Mouse (Mus musculus): Measurements from ENCODE around the gene Acot4. TPM values are rescaled to one million over a fixed set of nuclear protein-coding genes. Genes with fewer than 3 reads are reported as not detected.

The Acot4 gene
- 0.34 TPM for polyA plus RNA-seq (2014; fragmentation: Illumina TruSeq; extraction: RNeasy Lipid Tissue Mini Kit (QIAGEN cat#74804))

DNA sequence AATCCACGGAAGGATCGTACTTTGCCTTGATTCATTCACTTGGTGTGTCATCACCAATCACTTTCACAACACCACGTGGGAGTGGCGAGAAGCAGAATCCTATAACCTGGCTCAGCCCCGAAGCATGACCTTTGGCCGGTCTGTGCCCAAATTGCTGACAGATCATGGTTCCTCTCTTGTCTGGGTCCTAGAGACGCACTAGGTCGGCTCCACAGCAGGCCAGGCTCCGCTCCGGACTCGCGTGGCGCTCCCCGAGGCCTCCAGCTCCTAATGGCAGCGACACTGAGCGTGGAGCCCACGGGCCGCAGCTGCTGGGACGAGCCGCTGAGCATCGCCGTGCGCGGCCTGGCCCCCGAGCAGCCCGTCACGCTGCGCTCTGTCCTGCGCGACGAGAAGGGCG lies at the start of gene Acot4:
Acot4 (plus strand) TSS at position 139 of the 400 bp plus-strand sequence.

DNA sequence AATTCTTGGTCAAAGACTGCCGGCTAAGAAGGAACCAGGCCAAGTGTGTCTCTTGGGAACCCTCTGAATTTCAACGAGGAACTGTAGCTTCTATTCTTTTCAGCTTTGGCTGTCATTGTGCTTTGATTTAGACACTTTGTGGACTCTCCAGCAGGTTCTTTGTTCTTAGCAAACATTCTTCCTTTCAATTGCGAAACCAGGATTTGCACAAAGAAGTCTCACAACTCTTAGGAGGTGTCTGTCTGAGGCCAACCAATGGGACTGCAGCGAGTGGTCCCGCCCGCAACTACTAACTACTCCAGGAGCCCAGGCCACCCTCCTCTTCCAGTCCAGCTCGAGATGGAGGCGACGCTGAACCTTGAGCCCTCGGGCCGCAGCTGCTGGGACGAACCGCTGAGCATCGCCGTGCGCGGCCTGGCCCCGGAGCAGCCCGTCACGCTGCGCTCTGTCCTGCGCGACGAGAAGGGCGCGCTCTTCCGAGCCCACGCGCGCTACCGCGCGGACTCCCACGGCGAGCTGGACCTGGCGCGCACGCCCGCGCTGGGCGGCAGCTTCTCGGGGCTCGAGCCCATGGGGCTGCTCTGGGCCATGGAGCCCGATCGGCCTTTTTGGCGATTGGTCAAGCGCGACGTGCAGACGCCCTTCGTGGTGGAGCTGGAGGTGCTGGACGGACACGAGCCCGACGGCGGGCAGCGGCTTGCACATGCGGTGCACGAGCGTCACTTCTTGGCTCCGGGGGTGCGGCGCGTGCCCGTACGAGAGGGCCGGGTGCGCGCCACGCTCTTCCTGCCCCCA lies 28.8 kb upstream of the Acot4 start, which contains the start of gene Acot1:
Acot1 (plus strand) TSS at position 320 of the 795 bp plus-strand sequence.

GRCm38 (mm10) chr12:84038691-84039111 lies 522 bp downstream of the Acot4 start, which contains the start of gene Gm49366:
Gene Gm49366 (plus strand): TSS chr12:84038935.

DNA sequence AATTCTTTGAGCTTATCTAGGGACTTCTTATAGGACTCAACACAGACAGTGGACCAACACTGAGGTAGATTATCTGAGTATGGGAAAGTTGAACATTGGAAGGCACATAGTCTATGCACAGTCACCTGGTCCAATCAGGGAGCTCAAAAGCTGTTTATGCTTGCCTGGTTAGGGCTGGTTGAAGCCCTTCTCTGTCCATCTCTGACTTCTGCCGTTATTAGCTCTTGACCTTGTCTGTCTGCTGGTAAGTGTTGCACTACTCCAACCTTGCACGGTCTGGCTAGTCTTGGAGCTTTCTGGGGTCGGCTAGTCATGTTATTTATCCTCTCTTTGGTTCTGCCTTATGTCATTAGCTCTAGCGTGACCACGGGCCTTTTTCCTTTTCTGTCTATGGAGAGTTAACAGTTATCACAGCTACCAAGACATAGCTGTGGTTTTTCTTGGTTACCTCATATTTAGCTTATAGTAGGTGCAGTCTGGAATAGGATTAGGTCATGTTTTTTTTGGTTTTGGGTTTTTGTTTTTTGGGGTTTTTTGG lies 13.8 kb downstream of the Acot4 start, which contains the start of gene Acot3:
Acot3 (plus strand) TSS at position 208 of the 538 bp plus-strand sequence.

GRCm38 (mm10) chr12:84068986-84069385 lies 30.8 kb downstream of the Acot4 start, which contains the start of gene Acot5:
Gene Acot5 (plus strand): TSS chr12:84069325.

Other genes with a start within 250 kb of the Acot4 start
- gene Numb, start 116.4 kb upstream of the Acot4 start, polyA plus RNA-seq (2014; fragmentation: Illumina TruSeq; extraction: RNeasy Lipid Tissue Mini Kit (QIAGEN cat#74804)): 20.8 TPM
- 2.6 TPM for gene Riox1, start 87.8 kb upstream of the Acot4 start, polyA plus RNA-seq (2014; fragmentation: Illumina TruSeq; extraction: RNeasy Lipid Tissue Mini Kit (QIAGEN cat#74804))
- gene Heatr4, start 53.5 kb upstream of the Acot4 start, polyA plus RNA-seq (2014; fragmentation: Illumina TruSeq; extraction: RNeasy Lipid Tissue Mini Kit (QIAGEN cat#74804)): not detected
- gene Acot2, start 50.5 kb upstream of the Acot4 start, polyA plus RNA-seq (2014; fragmentation: Illumina TruSeq; extraction: RNeasy Lipid Tissue Mini Kit (QIAGEN cat#74804)): 5.5 TPM
- gene Acot1, start 28.9 kb upstream of the Acot4 start, polyA plus RNA-seq (2014; fragmentation: Illumina TruSeq; extraction: RNeasy Lipid Tissue Mini Kit (QIAGEN cat#74804)): 55.7 TPM
- gene Gm49366, start 556 bp downstream of the Acot4 start, polyA plus RNA-seq (2014; fragmentation: Illumina TruSeq; extraction: RNeasy Lipid Tissue Mini Kit (QIAGEN cat#74804)): not detected
- 0.88 TPM for gene Acot3, start 13.8 kb downstream of the Acot4 start, polyA plus RNA-seq (2014; fragmentation: Illumina TruSeq; extraction: RNeasy Lipid Tissue Mini Kit (QIAGEN cat#74804))
- gene Acot5, start 30.9 kb downstream of the Acot4 start, polyA plus RNA-seq (2014; fragmentation: Illumina TruSeq; extraction: RNeasy Lipid Tissue Mini Kit (QIAGEN cat#74804)): not detected
- gene Acot6, start 62.3 kb downstream of the Acot4 start, polyA plus RNA-seq (2014; fragmentation: Illumina TruSeq; extraction: RNeasy Lipid Tissue Mini Kit (QIAGEN cat#74804)): 21.9 TPM
- 53.8 TPM for gene Dnal1, start 76.0 kb downstream of the Acot4 start, polyA plus RNA-seq (2014; fragmentation: Illumina TruSeq; extraction: RNeasy Lipid Tissue Mini Kit (QIAGEN cat#74804))
- gene Pnma1, start 110.1 kb downstream of the Acot4 start, polyA plus RNA-seq (2014; fragmentation: Illumina TruSeq; extraction: RNeasy Lipid Tissue Mini Kit (QIAGEN cat#74804)): 0.31 TPM
- gene Elmsan1, start 180.5 kb downstream of the Acot4 start, polyA plus RNA-seq (2014; fragmentation: Illumina TruSeq; extraction: RNeasy Lipid Tissue Mini Kit (QIAGEN cat#74804)): 11.2 TPM
- gene Ptgr2, start 246.9 kb downstream of the Acot4 start, polyA plus RNA-seq (2014; fragmentation: Illumina TruSeq; extraction: RNeasy Lipid Tissue Mini Kit (QIAGEN cat#74804)): 60.1 TPM

Measured in ovary, adult 10 weeks (tissue).